Mouse (Mus musculus) cerebellum, postnatal 4 days (tissue): ENCODE results near the gene Atp2a2.
A peak's percentile ranks its signal among the peaks of the same experiment; 100 is the strongest.

Source experiments
- DNase-seq, 2 experiments: peaks; one replicate each; pipeline ENCODE4 v3.0.0; 2022; ENCODE audit warnings: low spot score in 2 of 2, mixed read lengths in 1 of 2

The Atp2a2 gene

DNA sequence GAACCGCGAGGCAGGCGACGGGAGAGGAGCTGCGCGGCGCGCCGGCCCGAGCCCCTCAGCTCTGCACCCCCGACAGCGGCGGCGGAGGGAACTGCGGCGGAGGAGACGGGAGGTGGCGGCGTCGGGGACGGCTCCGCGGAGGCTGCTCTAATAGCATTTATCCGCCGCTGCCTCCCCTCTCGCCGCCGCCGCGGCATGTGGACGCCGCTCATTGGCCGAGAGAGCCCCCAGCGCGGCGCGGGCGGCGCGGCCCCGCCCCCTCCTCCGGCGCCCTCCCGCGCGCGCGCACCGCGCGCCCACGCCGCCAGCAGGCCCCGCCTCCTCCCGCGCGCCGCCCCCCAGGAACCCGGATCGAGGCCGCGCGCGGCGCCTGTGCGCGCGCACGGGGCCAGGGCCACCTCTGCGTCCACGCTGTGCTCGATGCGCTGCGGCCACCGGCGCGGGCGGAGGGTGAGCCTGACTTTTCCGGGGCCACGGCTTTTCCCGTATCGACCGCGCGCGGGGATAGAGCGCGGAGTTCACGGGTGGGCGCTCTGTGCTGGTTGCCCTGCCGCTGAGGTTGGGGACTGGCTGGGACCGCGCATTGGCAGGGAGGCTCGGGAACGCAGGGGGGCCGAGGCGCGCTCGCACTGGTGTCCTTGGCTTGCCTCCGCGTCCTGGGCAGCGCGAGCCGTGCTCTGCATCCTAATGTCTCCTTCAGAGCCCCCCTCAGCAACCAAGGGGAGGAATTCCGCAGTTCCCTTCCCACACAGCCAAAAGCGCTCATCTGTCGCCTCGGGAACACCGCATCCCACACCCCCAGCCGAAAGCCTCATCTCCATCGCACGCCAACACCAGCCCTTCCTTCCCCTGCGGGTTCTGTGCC is at the start of gene Atp2a2:
Gene Atp2a2 (minus strand): TSS at position 149 of the 865 bp plus-strand sequence.
- DNase-seq, result peak; percentile 79 to 95

DNA sequence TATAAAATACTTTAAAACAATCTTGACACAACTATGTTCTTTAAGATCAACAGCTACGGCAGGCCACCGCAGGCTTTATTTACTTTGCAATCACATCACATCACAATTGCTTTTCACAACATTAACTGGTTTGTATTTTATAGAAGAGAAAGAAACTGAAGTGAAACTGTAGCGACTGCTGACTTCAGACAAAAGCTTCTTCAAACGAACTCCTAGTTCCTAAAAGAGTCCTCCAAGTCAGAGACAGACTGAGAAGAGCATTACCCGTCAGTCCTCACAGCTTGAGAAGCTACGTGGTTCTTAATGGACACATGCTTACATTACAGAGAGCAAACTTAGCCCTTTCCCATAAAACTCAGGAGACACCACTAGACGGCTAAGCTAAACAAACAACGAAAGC is 48.4 kb upstream of the Atp2a2 start:
- no peak for DNase-seq

GRCm38 (mm10) chr5:122548671-122549070 is 46.6 kb upstream of the Atp2a2 start:
- DNase-seq, result no peak

GRCm38 (mm10) chr5:122547810-122548209 is 45.8 kb upstream of the Atp2a2 start:
- DNase-seq, result no peak

DNA sequence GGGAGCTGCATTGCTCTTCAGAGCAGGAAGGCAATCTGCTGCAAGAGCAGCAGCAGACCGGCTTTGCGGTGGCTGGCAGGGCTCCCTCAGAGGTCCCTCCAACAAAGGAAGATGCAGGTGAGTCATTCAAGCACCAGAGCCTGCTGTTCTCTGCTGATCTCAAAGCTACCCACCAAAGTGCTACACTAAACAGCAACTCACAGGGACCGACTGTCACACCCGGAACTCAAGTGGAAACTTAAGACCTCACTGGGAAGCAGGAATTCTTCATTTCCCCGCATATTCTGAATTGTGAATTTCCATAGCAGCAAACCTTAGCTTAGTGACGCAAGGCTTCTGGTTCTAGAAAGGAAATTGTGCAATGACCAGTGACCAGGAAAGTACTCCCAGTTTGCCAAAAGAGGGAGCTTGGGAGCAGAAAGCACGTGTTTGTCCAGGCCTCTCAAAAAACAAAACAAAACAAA is 45.3 kb upstream of the Atp2a2 start:
- DNase-seq, result peak in 1 of 2 experiments; percentile 27

- no peak for DNase-seq
Measured at GRCm38 (mm10) chr5:122543392-122543791, 41.4 kb upstream of the Atp2a2 start.

DNA sequence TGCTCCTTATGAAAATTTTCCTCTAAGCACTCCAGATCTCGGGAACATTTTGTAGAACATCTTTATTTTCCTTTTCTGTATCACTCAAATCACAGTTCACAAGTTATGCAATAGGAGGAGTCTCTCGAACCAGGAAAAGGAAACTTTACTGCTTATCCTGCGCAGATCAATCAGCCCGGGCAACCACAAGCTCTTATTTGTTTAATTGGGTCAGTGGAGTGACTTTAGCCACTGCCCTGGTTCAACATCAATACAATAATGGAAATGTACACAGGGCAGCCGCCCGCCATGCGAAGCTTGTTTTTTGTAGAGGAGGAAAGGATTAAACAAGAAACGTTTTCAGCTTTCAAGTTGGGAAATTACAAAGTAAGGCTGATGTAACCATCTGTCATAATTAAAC is 39.8 kb upstream of the Atp2a2 start:
- no peak for DNase-seq

DNA sequence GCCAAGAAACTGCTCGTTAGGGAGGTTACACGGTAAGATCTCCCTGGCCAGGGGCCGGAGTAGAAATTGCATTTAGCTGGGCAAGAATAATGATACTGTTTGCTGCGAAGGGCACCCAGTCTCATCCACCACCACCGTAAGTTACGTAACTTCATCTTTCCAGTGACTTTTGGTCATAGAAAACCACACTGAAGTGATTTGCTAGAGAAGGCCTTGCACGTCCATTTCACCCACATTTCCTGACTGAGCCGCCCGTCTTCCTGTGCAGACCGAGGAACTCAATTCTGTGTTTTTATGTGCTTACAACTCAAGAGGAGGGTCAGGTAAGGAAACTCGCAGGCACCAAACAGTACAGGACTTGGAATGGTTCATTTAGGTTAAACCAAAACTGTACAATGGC is 36.1 kb upstream of the Atp2a2 start:
- DNase-seq, result no peak

GRCm38 (mm10) chr5:122537654-122538053 is 35.6 kb upstream of the Atp2a2 start:
- no peak for DNase-seq

DNA sequence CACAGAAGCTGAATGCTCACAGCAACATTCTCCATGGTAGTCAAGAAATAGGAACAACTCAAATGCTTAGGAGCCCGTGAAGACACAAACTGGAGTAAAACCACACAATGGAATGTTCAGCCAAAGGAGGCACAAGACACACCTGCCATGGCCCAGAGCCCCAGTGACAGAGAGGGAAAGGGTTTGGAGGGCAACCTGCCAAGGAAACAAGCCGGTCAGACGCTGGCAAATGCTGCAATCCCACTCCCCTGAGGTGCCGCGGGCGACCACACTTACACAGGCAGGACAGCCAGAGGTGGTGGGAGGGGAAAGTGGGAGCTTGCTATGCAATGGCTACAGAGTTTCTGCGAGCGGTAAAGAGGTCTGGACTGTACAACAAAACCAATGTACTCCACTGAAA is 31.9 kb upstream of the Atp2a2 start:
- no peak for DNase-seq

DNA sequence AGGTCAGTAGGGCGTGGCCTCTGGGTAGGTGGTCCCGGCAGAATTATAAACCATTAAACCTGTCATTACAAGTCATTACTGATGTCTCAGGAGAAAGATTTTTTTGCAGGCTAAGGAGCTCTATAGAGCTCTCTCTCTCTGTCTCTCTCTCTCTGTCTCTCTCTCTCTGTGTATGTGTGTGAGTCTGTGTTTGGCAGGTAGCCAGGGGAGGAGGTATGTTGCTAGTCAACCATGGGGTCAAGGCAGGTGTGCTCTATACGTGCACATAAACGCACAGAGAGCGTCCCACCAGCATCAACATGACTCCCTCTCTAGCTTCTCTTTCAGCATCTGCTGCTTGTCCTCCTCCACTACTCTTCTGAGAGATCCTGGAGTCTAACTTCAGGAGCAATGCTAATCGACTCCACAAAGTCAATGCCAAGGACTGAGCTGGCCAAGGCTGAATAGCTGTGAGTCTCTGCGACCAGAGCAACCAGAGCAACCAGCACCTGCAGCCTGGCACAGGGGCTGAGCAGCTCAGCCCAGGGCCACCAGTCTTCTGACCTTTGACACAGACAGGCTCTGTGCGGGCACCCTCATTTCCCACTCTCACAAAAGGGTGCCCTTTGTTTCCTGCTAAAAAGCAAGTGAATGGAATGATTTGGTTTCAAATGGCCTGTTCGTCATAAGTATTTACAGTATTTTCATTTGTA is 28.0 kb upstream of the Atp2a2 start:
- no peak for DNase-seq

DNA sequence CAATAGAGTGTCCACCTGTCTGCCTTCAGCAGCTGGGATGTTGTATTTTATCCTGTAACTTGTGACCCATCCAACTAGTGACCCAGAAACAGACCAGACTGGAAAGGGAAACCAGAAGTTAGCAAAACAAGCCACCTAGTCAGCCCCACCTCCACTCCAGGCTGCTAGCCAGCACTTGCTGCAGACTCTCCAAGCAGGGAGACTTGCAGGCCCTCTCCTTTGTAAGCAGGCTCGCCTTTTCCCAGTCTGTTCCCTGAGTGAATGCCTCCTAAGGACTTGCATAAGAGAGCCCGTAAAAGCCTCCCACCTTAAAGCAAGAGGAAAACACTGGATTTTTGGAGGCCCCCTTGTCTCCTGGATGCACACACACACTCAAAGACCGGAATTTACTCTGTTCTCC is 27.3 kb upstream of the Atp2a2 start:
- DNase-seq, result no peak

- no peak for DNase-seq
Measured at GRCm38 (mm10) chr5:122528591-122528990, 26.6 kb upstream of the Atp2a2 start.

- no peak for DNase-seq
Measured at GRCm38 (mm10) chr5:122527761-122528160, 25.7 kb upstream of the Atp2a2 start.

DNA sequence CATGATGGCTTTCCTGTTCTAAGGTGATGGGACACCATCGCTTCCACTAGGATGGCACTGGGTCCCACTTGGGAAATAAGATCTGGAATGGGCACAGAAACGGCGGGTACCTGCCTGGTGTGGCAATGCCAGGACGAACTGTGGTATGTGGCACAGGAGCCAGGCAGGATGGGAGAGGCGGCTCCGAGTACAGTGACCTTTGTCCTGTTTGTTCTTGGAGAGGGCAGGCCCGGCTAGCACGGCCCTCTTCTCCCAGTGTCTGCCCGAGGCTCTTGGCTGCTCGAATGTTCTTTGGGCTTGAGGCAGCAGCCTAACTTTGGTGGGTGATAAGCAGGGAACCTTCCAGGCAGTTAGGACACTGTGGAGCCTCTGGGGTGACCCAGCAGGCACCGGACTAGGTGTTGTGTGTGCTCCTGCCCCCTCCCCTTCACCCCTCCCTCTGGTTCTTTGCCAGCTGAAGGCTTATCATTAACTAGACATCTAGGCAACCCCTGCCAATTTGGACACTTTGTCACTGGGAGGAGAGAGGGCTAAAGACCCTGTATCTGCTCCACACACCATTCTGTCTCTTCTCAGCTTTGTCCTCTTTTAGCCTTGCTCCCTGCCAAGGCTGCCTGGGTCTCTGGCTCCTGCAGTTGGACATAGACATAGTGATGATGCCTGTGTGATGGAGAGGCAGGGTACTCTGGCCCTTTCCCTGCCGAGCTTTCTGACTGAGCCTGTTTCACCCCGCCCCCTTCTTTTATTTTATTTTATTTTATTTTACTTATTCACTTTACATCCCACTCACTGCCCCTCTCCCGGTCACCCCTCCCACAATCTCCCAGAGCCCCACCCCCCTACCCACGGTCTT is 25.1 kb upstream of the Atp2a2 start:
- no peak for DNase-seq

GRCm38 (mm10) chr5:122526405-122526804 is 24.4 kb upstream of the Atp2a2 start:
- peak; percentile 37 to 41 for DNase-seq

DNA sequence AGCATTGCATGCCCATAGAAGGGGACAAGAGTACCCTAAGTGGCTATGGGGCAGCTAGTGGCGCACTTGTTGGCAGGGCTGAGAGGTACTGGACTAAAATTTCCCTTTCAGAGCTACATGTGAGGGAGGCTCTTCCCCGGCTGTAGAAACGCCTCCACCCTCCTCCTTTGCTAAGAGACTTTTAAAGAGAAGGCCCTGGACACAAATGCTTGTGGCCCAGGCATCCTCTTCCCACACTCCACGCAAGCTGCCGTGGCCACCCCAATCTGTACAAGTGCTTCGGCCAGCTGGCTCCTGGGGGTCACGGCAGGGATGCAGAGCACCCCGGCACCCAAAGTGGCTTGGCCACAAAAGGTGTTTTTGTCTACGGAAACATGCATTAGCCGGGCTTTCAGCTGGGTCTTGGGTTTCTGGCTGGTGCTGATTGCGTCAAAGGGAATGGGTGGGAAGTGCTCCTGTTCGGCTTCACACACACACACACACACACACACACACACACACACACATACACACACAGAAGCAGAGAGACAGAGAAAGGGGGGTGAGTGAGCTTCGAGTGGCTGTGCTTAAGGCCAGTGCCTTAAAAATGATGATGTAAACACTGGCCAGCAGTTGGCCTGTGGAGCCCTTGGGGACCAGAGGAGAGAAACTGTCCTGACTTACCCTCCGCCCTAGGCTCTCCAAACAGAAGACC is 23.4 kb upstream of the Atp2a2 start:
- DNase-seq, result no peak

- no peak for DNase-seq
Measured at GRCm38 (mm10) chr5:122524854-122525237, 22.8 kb upstream of the Atp2a2 start.

DNA sequence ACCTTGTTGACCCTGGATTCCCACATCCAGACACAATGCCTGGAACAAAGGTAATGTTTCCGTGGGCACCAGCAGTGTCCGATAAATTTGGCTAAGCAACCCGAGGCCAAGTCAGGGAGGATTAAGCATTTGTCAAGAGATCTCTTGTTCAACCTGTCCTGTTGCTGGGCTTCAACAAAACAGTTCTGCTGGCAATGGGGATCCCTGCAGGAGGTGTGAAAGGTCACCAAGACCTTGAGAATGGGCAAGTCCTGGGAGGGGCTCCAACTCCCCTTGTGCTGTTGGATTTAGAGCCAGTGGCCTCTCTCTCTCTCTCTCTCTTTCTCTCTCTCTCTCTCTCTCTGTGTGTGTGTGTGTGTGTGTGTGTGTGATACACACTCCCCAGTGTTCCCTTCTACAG is 22.2 kb upstream of the Atp2a2 start:
- no peak for DNase-seq

- DNase-seq, result no peak
Measured at GRCm38 (mm10) chr5:122521130-122521473, 19.1 kb upstream of the Atp2a2 start.

DNA sequence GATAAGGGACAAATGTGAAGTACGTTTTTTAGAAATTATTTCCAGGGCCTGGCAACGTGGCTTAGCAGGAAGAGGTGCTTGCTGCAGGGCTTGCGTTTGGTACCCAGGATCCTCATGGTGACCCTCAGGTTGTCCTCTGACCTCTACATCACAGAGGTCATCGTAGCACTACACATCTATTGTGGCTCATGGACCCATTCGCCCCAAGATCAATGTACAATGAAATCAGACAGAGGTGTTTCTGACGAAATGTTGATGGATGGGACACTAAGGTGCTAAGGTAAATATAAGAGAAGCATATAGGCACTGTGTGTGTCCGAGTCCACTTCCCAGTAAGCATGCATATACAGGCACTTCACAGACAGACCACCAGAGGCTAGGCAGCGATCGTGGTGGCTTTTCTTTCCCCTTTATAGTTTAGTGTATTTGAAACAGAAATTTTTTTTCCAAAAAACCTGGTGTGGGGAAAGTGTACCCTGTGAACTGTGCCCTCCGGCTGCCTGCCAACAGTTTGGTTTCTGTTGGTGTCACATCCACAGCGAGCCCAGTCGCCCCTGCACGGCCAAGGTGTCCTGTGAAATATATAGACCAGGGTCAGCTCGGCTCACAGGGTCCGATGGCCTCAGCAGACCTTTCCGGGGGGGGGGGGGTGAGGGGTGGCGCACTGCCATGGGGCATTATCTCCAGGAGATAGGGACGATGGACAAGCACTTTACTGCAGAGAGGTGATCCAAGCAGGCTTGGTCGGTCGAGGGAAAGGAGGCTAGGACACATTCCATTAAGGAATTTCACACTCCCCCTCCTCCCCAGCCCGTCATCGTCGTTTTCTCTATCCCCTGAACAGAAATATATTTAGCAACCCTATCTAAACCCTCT is 18.5 kb upstream of the Atp2a2 start:
- DNase-seq, result no peak
